Mouse (Mus musculus): Measurements from ENCODE around the gene Cyp21a1. TPM values are rescaled to one million over a fixed set of nuclear protein-coding genes. Genes with fewer than 3 reads are reported as not detected.

Gene Cyp21a1
- polyA plus RNA-seq, 1 experiment from 2014 or later, result not detected

Small RNA genes lying within 50 kb of the gene (microRNA-seq; reads per million reads assigned to microRNA genes)
- gene Gm27471, result not detected
- 1.5 reads per million, percentile 3 among the genes with 10 or more reads in this experiment for gene Mir6970
- gene Mir6971, result 4.1 reads per million, percentile 24 among the genes with 10 or more reads in this experiment

Other genes with a start within 250 kb of the Cyp21a1 start
- gene Notch4, start 240.3 kb downstream of the Cyp21a1 start, polyA plus RNA-seq (2014; fragmentation: Nextera tagmentation; extraction: Ambion mirVana), result 9.9 and 10.3 TPM in 2 replicates
- gene Gpsm3, start 214.8 kb downstream of the Cyp21a1 start, polyA plus RNA-seq (2014; fragmentation: Nextera tagmentation; extraction: Ambion mirVana), result 2.3 and 4.3 TPM in 2 replicates
- 12.8 and 13.5 TPM in 2 replicates for gene Pbx2, start 213.3 kb downstream of the Cyp21a1 start, polyA plus RNA-seq (2014; fragmentation: Nextera tagmentation; extraction: Ambion mirVana)
- 1.2 and 1.4 TPM in 2 replicates for gene Ager, start 206.7 kb downstream of the Cyp21a1 start, polyA plus RNA-seq (2014; fragmentation: Nextera tagmentation; extraction: Ambion mirVana)
- gene Rnf5, start 200.9 kb downstream of the Cyp21a1 start, polyA plus RNA-seq (2014; fragmentation: Nextera tagmentation; extraction: Ambion mirVana), result 223 and 269 TPM in 2 replicates
- 122 and 123 TPM in 2 replicates for gene Agpat1, start 200.3 kb downstream of the Cyp21a1 start, polyA plus RNA-seq (2014; fragmentation: Nextera tagmentation; extraction: Ambion mirVana)
- gene Egfl8, start 188.6 kb downstream of the Cyp21a1 start, polyA plus RNA-seq (2014; fragmentation: Nextera tagmentation; extraction: Ambion mirVana), result 6.7 and 9.5 TPM in 2 replicates
- 23.4 and 25.5 TPM in 2 replicates for gene Ppt2, start 176.1 kb downstream of the Cyp21a1 start, polyA plus RNA-seq (2014; fragmentation: Nextera tagmentation; extraction: Ambion mirVana)
- 12.4 and 13.6 TPM in 2 replicates for gene Prrt1, start 175.0 kb downstream of the Cyp21a1 start, polyA plus RNA-seq (2014; fragmentation: Nextera tagmentation; extraction: Ambion mirVana)
- gene Fkbpl, start 159.8 kb downstream of the Cyp21a1 start, polyA plus RNA-seq (2014; fragmentation: Nextera tagmentation; extraction: Ambion mirVana), result 11.2 and 14.5 TPM in 2 replicates
- gene Atf6b, start 157.4 kb downstream of the Cyp21a1 start, polyA plus RNA-seq (2014; fragmentation: Nextera tagmentation; extraction: Ambion mirVana), result 97.1 TPM in 2 replicates
- 0.13 and 0.24 TPM in 2 replicates for gene Tnxb, start 134.0 kb downstream of the Cyp21a1 start, polyA plus RNA-seq (2014; fragmentation: Nextera tagmentation; extraction: Ambion mirVana)
- gene C4b, start 60.7 kb downstream of the Cyp21a1 start, polyA plus RNA-seq (2014; fragmentation: Nextera tagmentation; extraction: Ambion mirVana), result 0.09 TPM in 1 of 2 replicates, not detected in the other
- 32.1 and 39.3 TPM in 2 replicates for gene Stk19, start 32.4 kb upstream of the Cyp21a1 start, polyA plus RNA-seq (2014; fragmentation: Nextera tagmentation; extraction: Ambion mirVana)
- gene Dxo, start 32.5 kb upstream of the Cyp21a1 start, polyA plus RNA-seq (2014; fragmentation: Nextera tagmentation; extraction: Ambion mirVana), result 66.6 and 68.6 TPM in 2 replicates
- 47.7 and 55.5 TPM in 2 replicates for gene Skiv2l, start 45.6 kb upstream of the Cyp21a1 start, polyA plus RNA-seq (2014; fragmentation: Nextera tagmentation; extraction: Ambion mirVana)
- 75.5 and 85.3 TPM in 2 replicates for gene Nelfe, start 45.8 kb upstream of the Cyp21a1 start, polyA plus RNA-seq (2014; fragmentation: Nextera tagmentation; extraction: Ambion mirVana)
- gene Cfb, start 58.0 kb upstream of the Cyp21a1 start, polyA plus RNA-seq (2014; fragmentation: Nextera tagmentation; extraction: Ambion mirVana), result 1.8 and 3.0 TPM in 2 replicates
- gene Zbtb12, start 74.9 kb upstream of the Cyp21a1 start, polyA plus RNA-seq (2014; fragmentation: Nextera tagmentation; extraction: Ambion mirVana), result 3.0 and 6.8 TPM in 2 replicates
- not detected in 2 replicates for gene Gm20547, start 77.5 kb upstream of the Cyp21a1 start, polyA plus RNA-seq (2014; fragmentation: Nextera tagmentation; extraction: Ambion mirVana)
- gene C2, start 93.7 kb upstream of the Cyp21a1 start, polyA plus RNA-seq (2014; fragmentation: Nextera tagmentation; extraction: Ambion mirVana), result 2.1 and 3.6 TPM in 2 replicates
- 91.6 and 97.0 TPM in 2 replicates for gene Ehmt2, start 93.9 kb upstream of the Cyp21a1 start, polyA plus RNA-seq (2014; fragmentation: Nextera tagmentation; extraction: Ambion mirVana)
- gene Slc44a4, start 109.9 kb upstream of the Cyp21a1 start, polyA plus RNA-seq (2014; fragmentation: Nextera tagmentation; extraction: Ambion mirVana), result not detected in 2 replicates
- gene Neu1, start 126.7 kb upstream of the Cyp21a1 start, polyA plus RNA-seq (2014; fragmentation: Nextera tagmentation; extraction: Ambion mirVana), result 25.1 and 28.2 TPM in 2 replicates
- 0.17 and 0.53 TPM in 2 replicates for gene Hspa1b, start 154.7 kb upstream of the Cyp21a1 start, polyA plus RNA-seq (2014; fragmentation: Nextera tagmentation; extraction: Ambion mirVana)
- 1.1 and 2.3 TPM in 2 replicates for gene Gm20481, start 165.4 kb upstream of the Cyp21a1 start, polyA plus RNA-seq (2014; fragmentation: Nextera tagmentation; extraction: Ambion mirVana)
- 5.6 and 8.1 TPM in 2 replicates for gene Hspa1a, start 167.6 kb upstream of the Cyp21a1 start, polyA plus RNA-seq (2014; fragmentation: Nextera tagmentation; extraction: Ambion mirVana)
- 1.6 and 2.3 TPM in 2 replicates for gene Hspa1l, start 168.1 kb upstream of the Cyp21a1 start, polyA plus RNA-seq (2014; fragmentation: Nextera tagmentation; extraction: Ambion mirVana)
- gene Lsm2, start 177.3 kb upstream of the Cyp21a1 start, polyA plus RNA-seq (2014; fragmentation: Nextera tagmentation; extraction: Ambion mirVana), result 103 and 110 TPM in 2 replicates
- 43.4 and 51.1 TPM in 2 replicates for gene Vars, start 196.4 kb upstream of the Cyp21a1 start, polyA plus RNA-seq (2014; fragmentation: Nextera tagmentation; extraction: Ambion mirVana)
- 0.12 and 0.16 TPM in 2 replicates for gene Vwa7, start 212.0 kb upstream of the Cyp21a1 start, polyA plus RNA-seq (2014; fragmentation: Nextera tagmentation; extraction: Ambion mirVana)
- 2.0 and 2.2 TPM in 2 replicates for gene Sapcd1, start 223.5 kb upstream of the Cyp21a1 start, polyA plus RNA-seq (2014; fragmentation: Nextera tagmentation; extraction: Ambion mirVana)
- gene Msh5, start 242.2 kb upstream of the Cyp21a1 start, polyA plus RNA-seq (2014; fragmentation: Nextera tagmentation; extraction: Ambion mirVana), result 2.1 and 2.8 TPM in 2 replicates
- 17.7 and 22.8 TPM in 2 replicates for gene Clic1, start 245.4 kb upstream of the Cyp21a1 start, polyA plus RNA-seq (2014; fragmentation: Nextera tagmentation; extraction: Ambion mirVana)

Measured in midbrain, embryonic 14.5 days (tissue).